In genomic region chr13:65120984-65121383, GRCm38 (mm10) we compare ENCODE assay signal across 34 mouse cellular contexts. TPM values are rescaled to one million over a fixed set of nuclear protein-coding genes. Genes with fewer than 3 reads are reported as not detected.
A peak's percentile ranks its signal among the peaks of the same experiment; 100 is the strongest.
DNase-seq lines count a peak whose midpoint lies in the region; ATAC-seq and TF ChIP-seq lines count a peak whose summit lies in the region.
"Had no signal": no experiment of that assay in that cellular context is flagged by ENCODE, and none has a peak within 500 bp of the region (broad histone marks: within the 10 kb centered on the region; RNA-seq: fewer than 3 reads in every experiment).

No protein-coding gene starts in this region.

- ATAC-seq in liver, embryonic 12.5 days: peak; percentile 63
- peak; percentile 29; the same call in 1 of the 2 replicates for ATAC-seq in liver, embryonic 15.5 days (ENCODE audit: insufficient read depth)
- no peak for ATAC-seq in midbrain, postnatal 0 days (ENCODE audit: low FRiP score)
- ATAC-seq in erythroid progenitor cell, adult 5-6 weeks (replicated peaks; ENCODE audit: low FRiP score, poor library complexity, severe bottlenecking): no peak
- ATAC-seq: forebrain, embryonic 13.5 days; forebrain, embryonic 16.5 days; hindbrain, embryonic 16.5 days had no signal

- 0 out of 4 replicates have a peak, but pooled peaks of 1 of the 2 experiments have one; percentile 38 for TF ChIP-seq EP300 in MEL (IDR thresholded peaks at IDR 0.05; ENCODE audit: low read depth in 1 of 2, low read length in 2 of 2)

- H3K27ac ChIP-seq in MEL (ENCODE audit: control insufficient read depth, low read depth, low read length): peak overlapping the region; percentile 59
- H3K27ac ChIP-seq in liver, embryonic 12.5 days: 0 out of 2 replicates have a peak overlapping the region, but pooled peaks have one; percentile 40
- peak overlapping the region; percentile 29; the same call in 1 of the 2 replicates for H3K27ac ChIP-seq in liver, embryonic 15.5 days (replicated peaks)
- no peak overlapping the region for H3K27ac ChIP-seq in midbrain, postnatal 0 days (ENCODE audit: low read depth, low read length)
- H3K27ac ChIP-seq: embryonic facial prominence, embryonic 10.5 days; embryonic facial prominence, embryonic 13.5 days; forebrain, embryonic 10.5 days; forebrain, embryonic 13.5 days; hindbrain, embryonic 10.5 days; hindbrain, embryonic 13.5 days had no signal

- no peaks in the 10 kb centered on the region for H3K79me2 ChIP-seq in MEL (ENCODE audit: control insufficient read depth, insufficient read depth, low read length, poor library complexity)

- no peaks in the 10 kb centered on the region for H3K9me3 ChIP-seq in MEL (replicated peaks; ENCODE audit: insufficient read depth, low read length)
- no peaks in the 10 kb centered on the region for H3K9me3 ChIP-seq in liver, embryonic 12.5 days (replicated peaks)
- no peaks in the 10 kb centered on the region for H3K9me3 ChIP-seq in liver, embryonic 15.5 days (replicated peaks)
- H3K9me3 ChIP-seq in midbrain, postnatal 0 days (ENCODE audit: low read length): no peaks in the 10 kb centered on the region
- H3K9me3 ChIP-seq: embryonic facial prominence, embryonic 13.5 days; forebrain, embryonic 10.5 days; forebrain, embryonic 13.5 days; hindbrain, embryonic 13.5 days had no signal

- peaks cover 12 to 18% of the 10 kb centered on the region in 2 experiments for H3K4me1 ChIP-seq in MEL (ENCODE audit: control insufficient read depth in 1 of 2, insufficient read depth in 2 of 2, low read length in 2 of 2)
- peaks cover 24% of the 10 kb centered on the region for H3K4me1 ChIP-seq in liver, embryonic 12.5 days
- H3K4me1 ChIP-seq in liver, embryonic 15.5 days (replicated peaks): peaks cover 21% of the 10 kb centered on the region
- no peaks in the 10 kb centered on the region for H3K4me1 ChIP-seq in midbrain, postnatal 0 days (ENCODE audit: insufficient read depth, low read length)
- H3K4me1 ChIP-seq: embryonic facial prominence, embryonic 10.5 days; embryonic facial prominence, embryonic 13.5 days; forebrain, embryonic 10.5 days; forebrain, embryonic 13.5 days; hindbrain, embryonic 10.5 days; hindbrain, embryonic 13.5 days had no signal

- 47% methylated on average over 3 of the region's 3 CpGs for WGBS in liver, embryonic 12.5 days (ENCODE audit: insufficient replicate concordance)
- WGBS in liver, embryonic 15.5 days (ENCODE audit: insufficient replicate concordance): 47% methylated on average over 3 of the region's 3 CpGs
- 68% methylated on average over 3 of the region's 3 CpGs for WGBS in midbrain, postnatal 0 days

- TF ChIP-seq POLR2A in MEL (IDR thresholded peaks at IDR 0.05; ENCODE audit: control insufficient read depth in 1 of 2, insufficient read depth in 1 of 2, low read depth in 1 of 2, low read length in 2 of 2, poor library complexity in 1 of 2): no peak

- peaks cover 0 to 17% of the 10 kb centered on the region in 2 experiments; a peak in 2 of 4 replicates for H3K36me3 ChIP-seq in MEL (ENCODE audit: control insufficient read depth in 1 of 2, insufficient read depth in 2 of 2, low read length in 2 of 2)
- no peaks in the 10 kb centered on the region for H3K36me3 ChIP-seq in liver, embryonic 12.5 days
- no peaks in the 10 kb centered on the region for H3K36me3 ChIP-seq in liver, embryonic 15.5 days (replicated peaks)
- no peaks in the 10 kb centered on the region for H3K36me3 ChIP-seq in midbrain, postnatal 0 days (ENCODE audit: insufficient read depth, low read length)
- H3K36me3 ChIP-seq: embryonic facial prominence, embryonic 10.5 days; embryonic facial prominence, embryonic 13.5 days; forebrain, embryonic 10.5 days; hindbrain, embryonic 10.5 days; hindbrain, embryonic 13.5 days had no signal

- H3K4me2 ChIP-seq in liver, embryonic 12.5 days: peak overlapping the region; percentile 20
- H3K4me2 ChIP-seq in liver, embryonic 15.5 days: no peak overlapping the region
- no peak overlapping the region for H3K4me2 ChIP-seq in midbrain, postnatal 0 days (ENCODE audit: low read depth, low read length, poor library complexity, severe bottlenecking)
- H3K4me2 ChIP-seq: embryonic facial prominence, embryonic 13.5 days; forebrain, embryonic 13.5 days; heart, embryonic 11.5 days; hindbrain, embryonic 13.5 days had no signal

- H3K9ac ChIP-seq in MEL (ENCODE audit: control insufficient read depth, low read depth, low read length, poor library complexity, severe bottlenecking): no peak overlapping the region
- no peak overlapping the region for H3K9ac ChIP-seq in liver, embryonic 12.5 days
- H3K9ac ChIP-seq in liver, embryonic 15.5 days: no peak overlapping the region
- H3K9ac ChIP-seq in midbrain, postnatal 0 days (replicated peaks; ENCODE audit: low read length, poor library complexity, severe bottlenecking): no peak overlapping the region
- H3K9ac ChIP-seq: embryonic facial prominence, embryonic 13.5 days; forebrain, embryonic 13.5 days; hindbrain, embryonic 13.5 days had no signal

- TF ChIP-seq CTCF in MEL (IDR thresholded peaks at IDR 0.05 in 2 of 3, conservative IDR thresholded peaks at IDR 0.05 in 1 of 3; ENCODE audit: control insufficient read depth in 1 of 3, insufficient read depth in 1 of 3, low read depth in 2 of 3, low read length in 3 of 3, poor library complexity in 1 of 3, severe bottlenecking in 1 of 3): no peak
- no peak for TF ChIP-seq CTCF in midbrain, postnatal 0 days (IDR thresholded peaks at IDR 0.05)

- no peak overlapping the region for H3K4me3 ChIP-seq in MEL (ENCODE audit: control insufficient read depth in 1 of 2, insufficient read depth in 1 of 2, low read depth in 2 of 2, low read length in 2 of 2)
- H3K4me3 ChIP-seq in liver, embryonic 12.5 days: no peak overlapping the region
- H3K4me3 ChIP-seq in liver, embryonic 15.5 days (replicated peaks): no peak overlapping the region
- no peak overlapping the region for H3K4me3 ChIP-seq in midbrain, postnatal 0 days (ENCODE audit: low read depth, low read length)
- H3K4me3 ChIP-seq: embryonic facial prominence, embryonic 10.5 days; embryonic facial prominence, embryonic 13.5 days; erythroblast, embryonic 14.5 days; forebrain, embryonic 10.5 days; forebrain, embryonic 13.5 days; hindbrain, embryonic 10.5 days; hindbrain, embryonic 13.5 days had no signal

- H3K27me3 ChIP-seq in MEL (ENCODE audit: control insufficient read depth in 1 of 2, insufficient read depth in 2 of 2, low read length in 2 of 2): no peaks in the 10 kb centered on the region
- H3K27me3 ChIP-seq in liver, embryonic 12.5 days (replicated peaks): no peaks in the 10 kb centered on the region
- H3K27me3 ChIP-seq in liver, embryonic 15.5 days: no peaks in the 10 kb centered on the region
- no peaks in the 10 kb centered on the region for H3K27me3 ChIP-seq in midbrain, postnatal 0 days (ENCODE audit: insufficient read depth, low read length)
- H3K27me3 ChIP-seq: embryonic facial prominence, embryonic 13.5 days; forebrain, embryonic 13.5 days; hindbrain, embryonic 13.5 days had no signal

- DNase-seq in MEL (ENCODE audit: low read depth, low spot score): peak; percentile 35
- DNase-seq in midbrain, postnatal 0 days (ENCODE audit: low spot score): no peak
- no peak for DNase-seq in gastrocnemius, adult 8-10 months (ENCODE audit: low spot score in 2 of 2)
- DNase-seq: adrenal gland, adult 2 months; adrenal gland, postnatal 14 days; cerebellum, adult 11-12 months; cerebellum, adult 8-10 months; cerebellum, postnatal 10 days; cerebellum, postnatal 36 days; embryo, embryonic 11 days; gastrocnemius, postnatal 14 days; heart, adult 11 months had no signal

- TF ChIP-seq RAD21 in MEL (IDR thresholded peaks at IDR 0.05; ENCODE audit: low read depth, low read length): no peak

TF ChIP-seq in MEL, 35 proteins besides CTCF, POLR2A, EP300 and RAD21:
- TF ChIP-seq GATA1 (IDR thresholded peaks at IDR 0.05; ENCODE audit: low read depth, low read length) (peak; percentile 42; the same call in 1 of the 2 replicates), TAL1 (IDR thresholded peaks at IDR 0.05; ENCODE audit: low read length) (no peak)

RNA-seq across cellular contexts. Expression of gene Mfsd14b, which starts 8.2 kb away (rescaled TPM):
- 45.7 and 47.9 TPM in 2 replicates for total RNA-seq in MEL (2012; rRNA removed)
- 10 to 100 TPM in 1 of 2 experiments, not detected in 1; 48.1 TPM for polyA plus RNA-seq in MEL (2012; ENCODE audit: insufficient read depth in 1 of 2, insufficient read length in 2 of 2, low read depth in 1 of 2, low replicate concordance in 2 of 2, missing spikeins in 1 of 2)
- polyA plus RNA-seq in liver, embryonic 12.5 days (2016; fragmentation: Nextera tagmentation; extraction: Ambion mirVana): 54.8 and 55.2 TPM in 2 replicates
- 41.9 and 45.0 TPM in 2 replicates for polyA plus RNA-seq in liver, embryonic 15.5 days (2015; fragmentation: Nextera tagmentation; extraction: Ambion mirVana)
- 36.4 and 42.2 TPM in 2 replicates for total RNA-seq in midbrain, postnatal 0 days (2014; rRNA removed)
- 18.2 and 18.6 TPM in 2 replicates for polyA plus RNA-seq in midbrain, postnatal 0 days (2015; fragmentation: Nextera tagmentation; extraction: Ambion mirVana)
- total RNA-seq in erythroid progenitor cell, adult 5-6 weeks (2015; ENCODE audit: low replicate concordance): 41.4 and 42.3 TPM in 2 replicates
- total RNA-seq in erythroid progenitor cell, adult 5-6 weeks (2017; ENCODE audit: low replicate concordance): 44.0 and 54.0 TPM in 2 replicates
- 1 to 10 TPM; 6.2 to 7.8 (median 6.6) TPM for total RNA-seq in gastrocnemius, adult 8-10 months (2022)

RNA-seq across cellular contexts. Expression of gene Olfr465-ps1, which starts 16.9 kb away (rescaled TPM):
- total RNA-seq in MEL (2012; rRNA removed): not detected in 2 replicates
- not detected for polyA plus RNA-seq in MEL (2012; ENCODE audit: insufficient read depth in 1 of 2, insufficient read length in 2 of 2, low read depth in 1 of 2, low replicate concordance in 2 of 2, missing spikeins in 1 of 2)
- polyA plus RNA-seq in liver, embryonic 12.5 days (2016; fragmentation: Nextera tagmentation; extraction: Ambion mirVana): not detected in 2 replicates
- not detected in 2 replicates for polyA plus RNA-seq in liver, embryonic 15.5 days (2015; fragmentation: Nextera tagmentation; extraction: Ambion mirVana)
- total RNA-seq in midbrain, postnatal 0 days (2014; rRNA removed): not detected in 2 replicates
- not detected in 2 replicates for polyA plus RNA-seq in midbrain, postnatal 0 days (2015; fragmentation: Nextera tagmentation; extraction: Ambion mirVana)
- total RNA-seq in erythroid progenitor cell, adult 5-6 weeks (2015; ENCODE audit: low replicate concordance): not detected in 2 replicates
- total RNA-seq in erythroid progenitor cell, adult 5-6 weeks (2017; ENCODE audit: low replicate concordance): not detected in 2 replicates
- total RNA-seq in gastrocnemius, adult 8-10 months (2022): not detected
- total RNA-seq: adrenal gland, adult 2 months; adrenal gland, postnatal 14 days; ES-E14; gastrocnemius, adult 18-20 months; gastrocnemius, postnatal 14 days; gastrocnemius, postnatal 4 days; heart, adult 8-10 months; heart, postnatal 25 days had no signal
- polyA plus RNA-seq: adrenal gland, adult 2 months; brain, embryonic 14.5 days; cortical plate, adult 2 months; embryonic facial prominence, embryonic 10.5 days; embryonic facial prominence, embryonic 13.5 days; erythroblast, embryonic 14.5 days; forebrain, embryonic 10.5 days; forebrain, embryonic 13.5 days; forebrain, embryonic 16.5 days; heart, embryonic 11.5 days; heart, embryonic 14.5 days; heart, postnatal 0 days; hindbrain, embryonic 10.5 days; hindbrain, embryonic 13.5 days; hindbrain, embryonic 16.5 days had no signal

RNA-seq across cellular contexts. Expression of gene Olfr466, which starts 29.1 kb away (rescaled TPM):
- total RNA-seq in MEL (2012; rRNA removed): not detected in 2 replicates
- not detected for polyA plus RNA-seq in MEL (2012; ENCODE audit: insufficient read depth in 1 of 2, insufficient read length in 2 of 2, low read depth in 1 of 2, low replicate concordance in 2 of 2, missing spikeins in 1 of 2)
- not detected in 2 replicates for polyA plus RNA-seq in liver, embryonic 12.5 days (2016; fragmentation: Nextera tagmentation; extraction: Ambion mirVana)
- not detected in 2 replicates for polyA plus RNA-seq in liver, embryonic 15.5 days (2015; fragmentation: Nextera tagmentation; extraction: Ambion mirVana)
- not detected in 2 replicates for total RNA-seq in midbrain, postnatal 0 days (2014; rRNA removed)
- not detected in 2 replicates for polyA plus RNA-seq in midbrain, postnatal 0 days (2015; fragmentation: Nextera tagmentation; extraction: Ambion mirVana)
- not detected in 2 replicates for total RNA-seq in erythroid progenitor cell, adult 5-6 weeks (2015; ENCODE audit: low replicate concordance)
- total RNA-seq in erythroid progenitor cell, adult 5-6 weeks (2017; ENCODE audit: low replicate concordance): not detected in 2 replicates
- total RNA-seq in gastrocnemius, adult 8-10 months (2022): not detected
- total RNA-seq: adrenal gland, adult 2 months; adrenal gland, postnatal 14 days; ES-E14; gastrocnemius, adult 18-20 months; gastrocnemius, postnatal 14 days; gastrocnemius, postnatal 4 days; heart, adult 8-10 months; heart, postnatal 25 days had no signal
- polyA plus RNA-seq: adrenal gland, adult 2 months; brain, embryonic 14.5 days; cortical plate, adult 2 months; embryonic facial prominence, embryonic 10.5 days; embryonic facial prominence, embryonic 13.5 days; erythroblast, embryonic 14.5 days; forebrain, embryonic 10.5 days; forebrain, embryonic 13.5 days; forebrain, embryonic 16.5 days; heart, embryonic 11.5 days; heart, embryonic 14.5 days; heart, postnatal 0 days; hindbrain, embryonic 10.5 days; hindbrain, embryonic 13.5 days; hindbrain, embryonic 16.5 days had no signal

Comparison
In these comparisons a context has a peak if more than half of its experiments do, and no peak if none do; other contexts are left out.
1. ATAC-seq: peak in liver, embryonic 12.5 days (single experiment) and liver, embryonic 15.5 days (single experiment); none in midbrain, postnatal 0 days (single experiment) and erythroid progenitor cell, adult 5-6 weeks (single experiment).